Mouse (Mus musculus): ENCODE results near the gene Gpatch1.
A peak's percentile ranks its signal among the peaks of the same experiment; 100 is the strongest.
"Not testable (repeated sequence)": the region's sequence is repeated elsewhere in the genome, so short reads cannot be mapped to it uniquely, and the experiment has no call there.

Gpatch1 gene

DNA sequence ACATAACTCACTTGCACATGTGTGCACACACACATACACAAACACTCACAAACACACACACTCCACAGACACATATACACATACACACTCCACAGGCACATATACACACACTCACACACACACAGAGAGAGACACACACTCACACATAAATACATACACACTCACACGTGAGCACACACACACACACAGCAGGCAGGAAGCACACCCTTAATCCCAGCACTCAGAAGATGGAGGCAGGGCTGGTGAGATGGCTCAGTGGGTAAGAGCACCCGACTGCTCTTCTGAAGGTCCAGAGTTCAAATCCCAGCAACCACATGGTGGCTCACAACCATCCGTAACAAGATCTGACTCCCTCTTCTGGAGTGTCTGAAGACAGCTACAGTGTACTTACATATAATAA is 80.3 kb downstream of the Gpatch1 start:
- not testable (repeated sequence) for DNase-seq (ENCODE audit: low spot score in 2 of 2)

DNA sequence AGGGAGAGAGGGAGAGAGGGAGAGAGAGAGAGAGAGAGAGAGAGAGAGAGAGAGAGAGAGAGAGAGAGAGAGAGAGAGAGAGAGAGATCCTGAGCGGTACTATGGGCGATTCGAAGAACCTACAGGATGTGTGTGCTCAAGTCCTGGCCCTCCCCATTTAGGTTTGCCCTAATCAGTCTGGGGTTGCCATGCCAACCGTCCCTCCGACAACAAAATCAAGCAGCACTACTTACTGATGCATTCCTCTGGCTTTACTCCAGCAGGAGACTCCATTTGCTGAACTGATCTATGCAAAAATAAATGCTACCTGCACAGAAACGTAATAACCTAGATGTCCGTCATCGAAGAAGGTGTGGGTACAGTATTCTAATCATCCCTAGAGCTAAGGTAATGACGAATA is 82.9 kb downstream of the Gpatch1 start:
- DNase-seq (ENCODE audit: low spot score in 2 of 2) = peak in 1 of 2 experiments; percentile 64

DNA sequence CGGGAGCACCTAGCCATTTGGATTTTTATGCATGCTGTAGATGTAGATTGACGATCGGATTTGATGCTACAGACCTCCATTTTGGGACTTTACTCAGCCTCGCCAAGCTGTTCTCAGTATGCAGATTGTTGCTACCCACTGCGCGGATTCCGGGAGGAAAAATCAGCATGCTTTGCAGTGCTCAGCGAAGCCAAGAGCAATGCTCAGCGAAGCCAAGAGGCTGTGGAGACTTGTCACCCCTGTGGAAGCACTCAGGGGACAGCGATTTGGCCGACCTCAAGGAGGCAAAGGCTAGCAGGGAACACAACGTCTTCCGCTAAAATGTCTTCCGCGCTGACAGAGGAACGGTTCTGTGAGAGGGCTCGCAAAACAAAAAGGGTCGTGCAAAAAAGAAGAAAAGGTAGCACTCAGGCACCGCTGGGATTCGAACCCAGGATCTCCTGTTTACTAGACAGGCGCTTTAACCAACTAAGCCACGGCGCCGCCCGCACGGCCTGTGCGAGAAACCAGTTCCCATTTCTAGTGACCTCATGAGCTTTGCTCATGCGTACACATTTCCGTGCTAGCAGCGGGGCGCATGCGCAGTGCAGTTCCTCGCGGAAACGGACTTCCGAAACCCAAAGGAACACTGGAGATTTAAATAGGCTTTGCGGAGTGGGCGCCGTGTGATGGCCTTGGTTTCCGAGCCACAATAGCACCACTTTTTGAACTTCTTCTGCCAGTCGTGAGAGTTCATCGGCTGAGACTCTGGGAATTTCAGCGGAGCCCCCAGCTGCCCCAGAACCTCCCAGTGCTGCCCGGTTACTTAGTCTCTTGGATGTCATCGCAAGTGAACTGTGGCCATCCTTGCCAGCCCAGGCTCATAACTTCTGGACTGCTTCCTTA is 83.6 kb downstream of the Gpatch1 start:
- peak; percentile 84 to 93 for DNase-seq (ENCODE audit: low spot score in 2 of 2)

DNA sequence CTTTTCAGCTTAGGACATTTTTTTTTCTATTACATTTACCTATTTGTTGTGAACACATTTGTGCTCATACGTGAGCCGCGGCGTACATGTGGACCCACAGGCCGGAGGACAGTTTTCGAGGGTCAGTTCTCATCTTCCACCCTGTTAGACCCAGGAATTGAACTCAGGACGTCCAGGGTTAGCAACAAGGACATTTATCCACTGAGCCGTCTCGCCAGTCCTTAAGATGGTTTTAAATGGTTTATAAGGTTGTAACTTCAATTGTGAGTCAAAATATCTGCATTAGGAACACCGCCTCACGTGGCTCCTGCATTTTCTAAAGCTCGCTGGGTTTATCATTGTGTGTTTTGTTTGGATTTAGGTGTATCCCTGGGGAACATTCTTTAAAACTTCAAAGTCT is 84.4 kb downstream of the Gpatch1 start:
- no peak for DNase-seq (ENCODE audit: low spot score in 2 of 2)

DNA sequence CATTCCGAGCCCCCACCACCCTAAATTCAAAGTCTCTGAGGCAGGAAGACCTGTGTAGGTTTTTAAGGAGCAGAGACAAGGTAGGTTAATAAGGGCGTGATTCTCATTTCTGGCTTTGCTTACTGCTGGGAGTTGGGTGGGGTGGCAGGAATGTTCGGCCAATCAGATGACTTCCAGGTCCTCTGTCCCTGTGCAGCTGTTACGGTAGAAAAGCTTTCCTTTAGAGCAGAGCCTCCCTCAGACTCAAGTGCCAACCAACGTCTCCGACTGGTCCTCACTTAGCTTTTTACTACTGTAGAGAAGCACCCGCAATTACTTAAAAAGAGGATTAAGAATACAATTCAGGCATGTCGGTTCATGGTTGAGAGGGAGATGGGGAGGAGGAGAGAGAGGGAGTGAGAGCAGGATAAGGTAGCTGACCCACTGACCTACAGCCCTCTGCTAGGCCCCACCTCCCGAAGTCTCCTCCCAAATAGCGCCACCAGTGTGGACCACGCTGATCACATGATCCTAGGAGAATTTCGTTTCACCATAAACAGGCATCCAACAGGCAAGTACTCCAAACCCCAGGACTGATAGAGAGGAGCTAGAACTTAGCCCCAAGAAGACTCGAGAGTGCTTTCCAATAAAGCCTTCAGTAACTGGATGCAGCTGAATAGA is 85.3 kb downstream of the Gpatch1 start:
- no peak for DNase-seq (ENCODE audit: low spot score in 2 of 2)

DNA sequence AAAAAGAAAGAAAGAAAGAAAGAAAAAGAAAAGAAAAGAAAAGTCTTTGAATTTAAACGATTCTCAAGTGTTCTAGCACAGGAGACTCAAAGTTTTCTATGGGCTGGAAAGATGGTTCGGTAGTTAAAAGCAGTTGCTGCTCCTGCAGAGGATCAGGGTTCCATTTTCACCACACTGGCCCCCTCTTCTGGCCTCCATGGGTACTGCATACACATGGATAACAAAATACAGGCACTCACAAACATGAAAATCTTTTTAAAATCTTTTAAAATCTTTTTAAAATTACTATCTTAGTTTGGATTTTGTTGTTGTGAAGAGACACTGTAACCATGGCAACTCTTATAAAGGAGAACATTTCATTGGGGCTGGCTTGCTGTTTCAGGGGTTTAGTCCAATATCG is 87.9 kb downstream of the Gpatch1 start:
- DNase-seq (ENCODE audit: low spot score in 2 of 2) = peak in 1 of 2 experiments; percentile 27

Measured in spleen, postnatal 10 days (tissue).